Mouse (Mus musculus): Measurements from ENCODE around the gene Acbd6.

GRCm38 (mm10) chr1:155650121-155650846 is 92.4 kb downstream of the Acbd6 start:
- TF ChIP-seq POLR2A (IDR thresholded peaks at IDR 0.05; ENCODE audit: borderline replicate concordance, low read depth, low read length) (no peak), CTCF (IDR thresholded peaks at IDR 0.05; ENCODE audit: low read depth, low read length) (no peak)
